Mouse (Mus musculus) cortical plate, adult 2 months (tissue): ENCODE data around the gene Pld1.

ENCODE experiments used
- CTCF ChIP-seq: fragments of 200-500 bp; IDR thresholded peaks from 2 replicates; pipeline ENCODE4 v1.5.1; 2011; ENCODE audit warnings: mild to moderate bottlenecking, control low read depth, low read length; ENCODE audit not compliant: insufficient read depth; ENCODE audit errors: extremely low read depth
- POLR2A ChIP-seq: fragments of 200-500 bp; IDR thresholded peaks from 2 replicates; pipeline ENCODE4 v1.6.1; 2011; ENCODE audit warnings: mild to moderate bottlenecking, low read length, control low read depth; ENCODE audit not compliant: insufficient read depth; ENCODE audit errors: extremely low read depth

DNA sequence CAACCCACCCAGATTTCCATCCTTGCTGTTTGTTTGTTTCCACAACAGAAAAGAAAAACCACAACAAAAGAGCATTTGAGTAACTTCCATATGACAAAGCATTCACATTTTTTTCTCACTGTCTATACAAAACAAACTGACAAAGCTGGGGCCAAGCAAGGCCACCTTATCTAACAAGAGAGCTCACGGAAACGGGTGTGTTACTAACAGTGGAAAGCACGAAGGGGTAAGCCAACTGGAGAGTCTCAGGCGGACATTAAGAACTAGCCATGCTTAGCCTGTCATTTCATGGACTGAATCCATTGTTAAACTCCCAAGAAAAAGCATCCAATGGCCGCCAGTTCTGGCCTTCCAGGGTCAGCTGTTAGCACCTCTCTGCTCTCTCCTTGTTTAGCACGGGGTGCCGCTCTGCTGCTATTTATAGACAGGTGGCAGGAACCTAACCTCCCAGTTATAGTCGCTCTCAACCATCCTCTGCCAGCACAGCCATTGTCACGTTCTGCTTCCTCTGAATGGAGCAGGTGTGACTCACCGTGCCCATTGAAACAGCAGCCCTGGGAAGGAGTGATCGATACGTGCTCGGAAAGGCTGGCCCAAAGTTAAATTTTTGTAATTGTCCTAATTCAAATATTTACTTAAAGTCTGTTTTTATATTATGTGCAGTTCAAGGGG lies 33.7 kb upstream of the Pld1 start:
- TF ChIP-seq POLR2A (no peak), CTCF (no peak)
